Mouse (Mus musculus) kidney, postnatal 14 days (tissue): ENCODE measurements at regions not wholly inside any gene's neighbourhood (a gene's known extent, or its start where the extent isn't known, plus 50 kb on each side); places are given as distances from the start of the nearest gene placed in this dataset.
A peak's percentile ranks its signal among the peaks of the same experiment; 100 is the strongest.

Experiments used
- DNase-seq: peaks from one replicate; pipeline ENCODE4 v3.0.0; 2022; ENCODE audit warnings: mixed read lengths

GRCm38 (mm10) chr6:143635043-143635442 lies 468.0 kb downstream of the Etnk1 start:
- DNase-seq: no peak

GRCm38 (mm10) chr6:143640652-143641051 lies 473.6 kb downstream of the Etnk1 start:
- DNase-seq: peak; percentile 10

GRCm38 (mm10) chr6:143642052-143642451 lies 475.0 kb downstream of the Etnk1 start:
- no peak for DNase-seq

GRCm38 (mm10) chr6:143645989-143646388 lies 479.0 kb downstream of the Etnk1 start:
- no peak for DNase-seq

GRCm38 (mm10) chr6:143648501-143648900 lies 481.5 kb downstream of the Etnk1 start:
- no peak for DNase-seq

GRCm38 (mm10) chr6:143656576-143656975 lies 489.6 kb downstream of the Etnk1 start:
- no peak for DNase-seq

- no peak for DNase-seq
Observed at GRCm38 (mm10) chr6:143660837-143661236, 493.8 kb downstream of the Etnk1 start.

GRCm38 (mm10) chr6:143663306-143663705 lies 496.3 kb downstream of the Etnk1 start:
- no peak for DNase-seq

- DNase-seq: no peak
Observed at GRCm38 (mm10) chr6:143665374-143665773, 498.4 kb downstream of the Etnk1 start.

- DNase-seq: no peak
Observed at GRCm38 (mm10) chr6:143668551-143668950, 501.5 kb downstream of the Etnk1 start.

GRCm38 (mm10) chr6:143669446-143670130 lies 502.6 kb downstream of the Etnk1 start:
- no peak for DNase-seq

GRCm38 (mm10) chr6:143690131-143690530 lies 523.1 kb downstream of the Etnk1 start:
- no peak for DNase-seq

- DNase-seq: no peak
Observed at GRCm38 (mm10) chr6:143690866-143691265, 523.8 kb downstream of the Etnk1 start.

- no peak for DNase-seq
Observed at GRCm38 (mm10) chr6:143697997-143698396, 531.0 kb downstream of the Etnk1 start.

GRCm38 (mm10) chr6:143703984-143704383 lies 537.0 kb downstream of the Etnk1 start:
- no peak for DNase-seq

GRCm38 (mm10) chr6:143706451-143706850 lies 539.4 kb downstream of the Etnk1 start:
- DNase-seq: no peak

- no peak for DNase-seq
Observed at GRCm38 (mm10) chr6:143714461-143714860, 547.4 kb downstream of the Etnk1 start.

- no peak for DNase-seq
Observed at GRCm38 (mm10) chr6:143750074-143750473, 583.1 kb downstream of the Etnk1 start.

- peak; percentile 12 for DNase-seq
Observed at GRCm38 (mm10) chr6:143751076-143752070, 584.4 kb downstream of the Etnk1 start.

GRCm38 (mm10) chr6:143757462-143757861 lies 590.4 kb downstream of the Etnk1 start:
- DNase-seq: no peak

- no peak for DNase-seq
Observed at GRCm38 (mm10) chr6:143768115-143768514, 601.1 kb downstream of the Etnk1 start.
